Mouse (Mus musculus) erythroblast, embryonic 14.5 days (primary cell): Measurements from ENCODE around the gene Wdr53.

Source experiments
- GATA1 ChIP-seq: IDR thresholded peaks from 2 replicates; pipeline ENCODE4 v1.6.1; 2012; ENCODE audit warnings: low read length, inconsistent platforms, mixed read lengths
- TAL1 ChIP-seq: IDR thresholded peaks from 3 replicates; pipeline ENCODE4 v1.6.1; 2012; ENCODE audit warnings: low read length, inconsistent platforms, mixed read lengths

- TF ChIP-seq TAL1, result no peak
- no peak for TF ChIP-seq GATA1
Measured at GRCm38 (mm10) chr16:32222399-32222798, 24.6 kb upstream of the Wdr53 start.
